Mouse (Mus musculus): ENCODE data around the gene Nacad. TPM values are rescaled to one million over a fixed set of nuclear protein-coding genes. Genes with fewer than 3 reads are reported as not detected.

Nacad gene
- polyA plus RNA-seq, 1 experiment, result not detected

DNA sequence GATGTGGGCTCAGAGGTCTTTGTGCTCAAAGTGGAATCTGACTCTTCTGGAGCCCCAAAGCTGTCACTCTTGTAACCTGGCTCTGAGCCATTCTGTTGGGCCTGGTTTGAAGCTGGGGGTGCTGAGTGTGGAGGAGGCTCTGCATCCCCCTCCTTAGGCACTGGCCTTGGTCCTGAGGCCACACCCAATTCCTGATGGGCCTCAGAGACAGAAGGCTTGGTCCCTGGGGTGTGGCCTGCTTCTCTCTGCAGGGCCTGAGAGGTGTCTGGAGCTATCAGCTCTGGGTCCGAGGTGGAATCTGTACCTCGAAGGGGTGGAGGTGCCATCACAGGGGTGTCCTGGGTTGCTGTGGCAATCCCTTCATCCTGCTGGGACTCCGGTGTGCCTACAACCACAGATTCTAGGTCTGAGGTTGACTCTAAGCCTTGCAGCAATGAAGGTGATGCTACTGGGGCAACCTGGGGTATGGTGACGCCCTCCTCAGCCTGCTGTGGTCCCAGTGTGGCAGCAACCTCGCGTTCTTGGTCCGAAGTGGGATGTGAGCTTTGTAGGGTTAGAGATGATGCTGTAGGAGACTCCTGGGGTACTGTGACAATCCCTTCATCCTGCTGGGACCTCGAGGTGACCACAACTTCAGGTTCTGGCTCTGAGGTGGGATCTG, 5.4 kb downstream of the Nacad start:
- TF ChIP-seq CTCF (IDR thresholded peaks at IDR 0.05; ENCODE audit: control insufficient read depth, insufficient read depth, low read length), result no peak
- TF ChIP-seq POLR2A (IDR thresholded peaks at IDR 0.05; ENCODE audit: borderline replicate concordance, control insufficient read depth, low read depth, low read length), result no peak
- WGBS, result 70% methylated on average over 8 of the region's 8 CpGs
- H3K4me3 ChIP-seq (replicated peaks; ENCODE audit: control insufficient read depth, low read depth, low read length), result no peak overlapping the region

GRCm38 (mm10) chr11:6599831-6600230, 6.0 kb downstream of the Nacad start:
- TF ChIP-seq CTCF (IDR thresholded peaks at IDR 0.05; ENCODE audit: control insufficient read depth, insufficient read depth, low read length), result no peak
- TF ChIP-seq POLR2A (IDR thresholded peaks at IDR 0.05; ENCODE audit: borderline replicate concordance, control insufficient read depth, low read depth, low read length), result no peak
- no peak overlapping the region for H3K4me3 ChIP-seq (replicated peaks; ENCODE audit: control insufficient read depth, low read depth, low read length)
- no peak overlapping the region; the same call in 1 of the 2 replicates for H3K27ac ChIP-seq (ENCODE audit: control insufficient read depth, insufficient read depth, low read depth, low read length, poor library complexity)
- 72% methylated on average over 6 of the region's 6 CpGs for WGBS
- no peaks in the 10 kb centered on the region; the same call in 1 of the 2 replicates for H3K4me1 ChIP-seq (ENCODE audit: control insufficient read depth, insufficient read depth, low read length)

More for the DNA sequence above, 5.4 kb downstream of the Nacad start:
- Histone ChIP-seq H3K27ac (ENCODE audit: control insufficient read depth, insufficient read depth, low read depth, low read length, poor library complexity) (no peak overlapping the region), H3K4me1 (ENCODE audit: control insufficient read depth, insufficient read depth, low read length) (no peaks in the 10 kb centered on the region; the same call in 1 of the 2 replicates)

- WGBS, result 71% methylated on average over 27 of the region's 27 CpGs
- no peak overlapping the region for H3K27ac ChIP-seq (ENCODE audit: control insufficient read depth, insufficient read depth, low read depth, low read length, poor library complexity)
- H3K4me1 ChIP-seq (ENCODE audit: control insufficient read depth, insufficient read depth, low read length), result no peaks in the 10 kb centered on the region; the same call in 1 of the 2 replicates
- H3K4me3 ChIP-seq (replicated peaks; ENCODE audit: control insufficient read depth, low read depth, low read length), result no peak overlapping the region
- TF ChIP-seq CTCF (IDR thresholded peaks at IDR 0.05; ENCODE audit: control insufficient read depth, insufficient read depth, low read length) (no peak), POLR2A (IDR thresholded peaks at IDR 0.05; ENCODE audit: borderline replicate concordance, control insufficient read depth, low read depth, low read length) (no peak)
Measured at GRCm38 (mm10) chr11:6599011-6599681, 6.7 kb downstream of the Nacad start.

DNA sequence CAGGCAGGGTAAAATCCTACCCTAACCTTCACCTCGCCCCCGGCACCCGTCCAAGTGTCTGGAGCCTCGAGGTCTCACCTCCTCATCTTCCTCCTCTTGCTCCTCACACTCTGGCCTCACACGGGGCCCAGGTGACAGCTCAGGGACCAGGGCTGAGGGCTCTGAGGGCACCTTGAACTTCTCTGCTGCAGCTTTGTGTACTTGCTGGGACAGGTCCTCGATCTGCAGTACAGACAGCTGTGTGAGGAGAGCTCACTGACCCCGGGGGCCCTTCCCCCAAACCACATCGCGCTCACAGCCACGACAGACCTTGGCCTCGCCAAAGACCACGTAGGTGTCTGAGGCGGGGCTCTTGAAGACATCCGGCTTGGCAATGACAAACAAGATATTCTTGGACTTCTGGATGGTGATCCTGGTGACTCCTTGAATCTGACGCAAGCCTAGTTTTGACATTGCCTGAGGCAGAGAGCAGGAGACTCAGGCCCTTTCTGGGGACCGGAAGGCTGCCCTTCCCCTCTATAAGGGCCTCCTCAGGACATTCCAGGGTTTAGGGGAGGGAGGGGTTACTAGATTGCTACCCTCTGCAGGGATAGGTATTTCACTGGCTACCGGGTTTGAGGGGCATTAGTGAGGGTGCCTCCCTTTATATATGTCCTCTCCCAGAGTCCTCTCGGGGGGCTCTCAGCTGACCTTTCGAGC, 7.5 kb downstream of the Nacad start:
- Histone ChIP-seq H3K27ac (ENCODE audit: control insufficient read depth, insufficient read depth, low read depth, low read length, poor library complexity) (no peak overlapping the region), H3K4me3 (replicated peaks; ENCODE audit: control insufficient read depth, low read depth, low read length) (no peak overlapping the region), H3K4me1 (ENCODE audit: control insufficient read depth, insufficient read depth, low read length) (no peaks in the 10 kb centered on the region; the same call in 1 of the 2 replicates)
- TF ChIP-seq CTCF (IDR thresholded peaks at IDR 0.05; ENCODE audit: control insufficient read depth, insufficient read depth, low read length) (no peak), POLR2A (IDR thresholded peaks at IDR 0.05; ENCODE audit: borderline replicate concordance, control insufficient read depth, low read depth, low read length) (no peak)
- 79% methylated on average over 19 of the region's 19 CpGs for WGBS

DNA sequence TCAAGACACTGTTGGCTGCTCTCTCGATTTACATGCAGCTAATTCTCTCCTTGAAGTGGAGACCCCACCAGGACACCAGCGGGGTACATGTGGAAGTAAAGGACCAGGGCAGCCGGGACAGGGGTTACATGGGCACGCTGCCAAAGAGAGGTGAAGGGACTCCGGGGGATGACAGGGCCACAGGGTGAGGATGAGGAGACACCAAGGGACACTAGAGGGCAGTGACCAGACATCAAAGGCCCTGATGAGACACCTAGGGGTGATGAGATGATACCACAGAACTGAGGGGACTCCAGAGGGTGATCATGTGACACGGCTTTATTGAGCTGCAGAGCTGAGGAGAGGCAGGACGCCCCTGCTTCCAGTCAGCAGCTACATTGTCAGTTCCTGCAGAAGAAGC, 8.3 kb downstream of the Nacad start:
- H3K4me1 ChIP-seq (ENCODE audit: control insufficient read depth, insufficient read depth, low read length), result no peaks in the 10 kb centered on the region; the same call in 1 of the 2 replicates
- no peak overlapping the region for H3K4me3 ChIP-seq (replicated peaks; ENCODE audit: control insufficient read depth, low read depth, low read length)
- no peak for TF ChIP-seq CTCF (IDR thresholded peaks at IDR 0.05; ENCODE audit: control insufficient read depth, insufficient read depth, low read length)
- TF ChIP-seq POLR2A (IDR thresholded peaks at IDR 0.05; ENCODE audit: borderline replicate concordance, control insufficient read depth, low read depth, low read length), result no peak
- 75% methylated on average over 7 of the region's 7 CpGs for WGBS
- no peak overlapping the region for H3K27ac ChIP-seq (ENCODE audit: control insufficient read depth, insufficient read depth, low read depth, low read length, poor library complexity)

GRCm38 (mm10) chr11:6596616-6597015, 9.2 kb downstream of the Nacad start:
- TF ChIP-seq CTCF (IDR thresholded peaks at IDR 0.05; ENCODE audit: control insufficient read depth, insufficient read depth, low read length) (no peak), POLR2A (IDR thresholded peaks at IDR 0.05; ENCODE audit: borderline replicate concordance, control insufficient read depth, low read depth, low read length) (no peak)
- 86% methylated on average over 3 of the region's 3 CpGs for WGBS
- Histone ChIP-seq H3K4me3 (replicated peaks; ENCODE audit: control insufficient read depth, low read depth, low read length) (no peak overlapping the region), H3K27ac (ENCODE audit: control insufficient read depth, insufficient read depth, low read depth, low read length, poor library complexity) (no peak overlapping the region), H3K4me1 (ENCODE audit: control insufficient read depth, insufficient read depth, low read length) (no peaks in the 10 kb centered on the region; the same call in 1 of the 2 replicates)

DNA sequence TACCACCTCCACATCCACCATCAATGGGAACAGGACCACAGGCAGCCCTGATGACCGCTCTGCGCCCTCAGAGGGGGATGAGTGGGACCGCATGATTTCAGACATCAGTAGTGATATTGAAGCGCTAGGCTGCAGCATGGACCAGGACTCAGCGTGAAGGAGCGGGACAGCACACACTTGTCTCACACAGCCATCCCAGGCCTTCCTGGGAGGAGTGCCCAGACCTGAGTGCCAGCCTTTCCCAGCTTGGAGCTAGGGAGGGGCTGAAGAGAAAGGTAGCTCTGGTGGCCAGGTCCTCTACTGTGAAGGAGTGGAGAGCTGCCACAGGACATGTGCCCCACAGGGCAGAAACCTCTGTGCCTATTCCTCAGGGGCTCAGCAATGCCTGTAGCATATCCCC, 9.6 kb downstream of the Nacad start:
- Histone ChIP-seq H3K4me1 (ENCODE audit: control insufficient read depth, insufficient read depth, low read length) (peaks cover 1% of the 10 kb centered on the region), H3K27ac (ENCODE audit: control insufficient read depth, insufficient read depth, low read depth, low read length, poor library complexity) (no peak overlapping the region), H3K4me3 (replicated peaks; ENCODE audit: control insufficient read depth, low read depth, low read length) (no peak overlapping the region)
- no peak for TF ChIP-seq CTCF (IDR thresholded peaks at IDR 0.05; ENCODE audit: control insufficient read depth, insufficient read depth, low read length)
- no peak for TF ChIP-seq POLR2A (IDR thresholded peaks at IDR 0.05; ENCODE audit: borderline replicate concordance, control insufficient read depth, low read depth, low read length)
- 97% methylated on average over 6 of the region's 6 CpGs for WGBS

GRCm38 (mm10) chr11:6595339-6595738, 10.5 kb downstream of the Nacad start:
- H3K27ac ChIP-seq (ENCODE audit: control insufficient read depth, insufficient read depth, low read depth, low read length, poor library complexity), result no peak overlapping the region
- no peak overlapping the region for H3K4me3 ChIP-seq (replicated peaks; ENCODE audit: control insufficient read depth, low read depth, low read length)
- H3K4me1 ChIP-seq (ENCODE audit: control insufficient read depth, insufficient read depth, low read length), result peaks cover 6% of the 10 kb centered on the region
- TF ChIP-seq CTCF (IDR thresholded peaks at IDR 0.05; ENCODE audit: control insufficient read depth, insufficient read depth, low read length) (no peak), POLR2A (IDR thresholded peaks at IDR 0.05; ENCODE audit: borderline replicate concordance, control insufficient read depth, low read depth, low read length) (no peak)
- 68% methylated on average over 5 of the region's 5 CpGs for WGBS

Data from bone marrow, adult 2 months (tissue).